Mouse (Mus musculus): ENCODE measurements around the gene Tcp11.
A peak's percentile ranks its signal among the peaks of the same experiment; 100 is the strongest.

Gene Tcp11

GRCm38 (mm10) chr17:28080045-28080816 is at the start of gene Tcp11:
Tcp11 (minus strand) TSS chr17:28080639.
- peak; percentile 53 for DNase-seq (ENCODE audit: low read depth, low spot score)

GRCm38 (mm10) chr17:28129796-28130195 is 49.4 kb upstream of the Tcp11 start:
- DNase-seq (ENCODE audit: low read depth, low spot score): no peak

- DNase-seq (ENCODE audit: low read depth, low spot score): no peak
These were observed 43.9 kb upstream of the Tcp11 start for GRCm38 (mm10) chr17:28124368-28124767.

GRCm38 (mm10) chr17:28123627-28124026 is 43.2 kb upstream of the Tcp11 start:
- no peak for DNase-seq (ENCODE audit: low read depth, low spot score)

- DNase-seq (ENCODE audit: low read depth, low spot score): no peak
These were observed 42.5 kb upstream of the Tcp11 start for GRCm38 (mm10) chr17:28122949-28123348.

- peak; percentile 7 for DNase-seq (ENCODE audit: low read depth, low spot score)
These were observed 40.0 kb upstream of the Tcp11 start for GRCm38 (mm10) chr17:28120460-28120859.

- DNase-seq (ENCODE audit: low read depth, low spot score): peak; percentile 37
These were observed 37.2 kb upstream of the Tcp11 start for GRCm38 (mm10) chr17:28117451-28118209.

GRCm38 (mm10) chr17:28116335-28116734 is 35.9 kb upstream of the Tcp11 start:
- DNase-seq (ENCODE audit: low read depth, low spot score): peak; percentile 22

- DNase-seq (ENCODE audit: low read depth, low spot score): no peak
These were observed 31.8 kb upstream of the Tcp11 start for GRCm38 (mm10) chr17:28112266-28112665.

- no peak for DNase-seq (ENCODE audit: low read depth, low spot score)
These were observed 26.8 kb upstream of the Tcp11 start for GRCm38 (mm10) chr17:28107275-28107674.

- DNase-seq (ENCODE audit: low read depth, low spot score): no peak
These were observed 25.9 kb upstream of the Tcp11 start for GRCm38 (mm10) chr17:28106352-28106751.

- no peak for DNase-seq (ENCODE audit: low read depth, low spot score)
These were observed 24.0 kb upstream of the Tcp11 start for GRCm38 (mm10) chr17:28104416-28104815.

- DNase-seq (ENCODE audit: low read depth, low spot score): no peak
These were observed 21.5 kb upstream of the Tcp11 start for GRCm38 (mm10) chr17:28101902-28102319.

GRCm38 (mm10) chr17:28101284-28101887 is 20.9 kb upstream of the Tcp11 start:
- no peak for DNase-seq (ENCODE audit: low read depth, low spot score)

- no peak for DNase-seq (ENCODE audit: low read depth, low spot score)
These were observed 20.2 kb upstream of the Tcp11 start for GRCm38 (mm10) chr17:28100669-28101068.

- no peak for DNase-seq (ENCODE audit: low read depth, low spot score)
These were observed 18.6 kb upstream of the Tcp11 start for GRCm38 (mm10) chr17:28099086-28099485.

- DNase-seq (ENCODE audit: low read depth, low spot score): no peak
These were observed 16.9 kb upstream of the Tcp11 start for GRCm38 (mm10) chr17:28097308-28097707.

- no peak for DNase-seq (ENCODE audit: low read depth, low spot score)
These were observed 16.0 kb upstream of the Tcp11 start for GRCm38 (mm10) chr17:28096418-28096817.

GRCm38 (mm10) chr17:28093837-28094236 is 13.4 kb upstream of the Tcp11 start:
- no peak for DNase-seq (ENCODE audit: low read depth, low spot score)

GRCm38 (mm10) chr17:28092297-28092696 is 11.9 kb upstream of the Tcp11 start:
- DNase-seq (ENCODE audit: low read depth, low spot score): no peak

GRCm38 (mm10) chr17:28088718-28089117 is 8.3 kb upstream of the Tcp11 start:
- DNase-seq (ENCODE audit: low read depth, low spot score): no peak

- DNase-seq (ENCODE audit: low read depth, low spot score): no peak
These were observed 7.0 kb upstream of the Tcp11 start for GRCm38 (mm10) chr17:28087430-28087829.

Measured in brain, adult 2 months (tissue).